Mouse (Mus musculus) hematopoietic stem cell, adult 5-6 weeks (primary cell): Measurements from ENCODE around the gene Mical2. TPM values are rescaled to one million over a fixed set of nuclear protein-coding genes. Genes with fewer than 3 reads are reported as not detected.

ENCODE experiments used
- ATAC-seq, 2 experiments: fragments of 125-278 bp in 1 of 2; replicated peaks in 1 of 2; 2 replicates each; pipeline ENCODE4 v1.8.0; 2016 to 2017; ENCODE audit warnings: inconsistent platforms in 2 of 2, mild to moderate bottlenecking in 2 of 2, moderate number of reproducible peaks in 2 of 2, low read depth in 1 of 2, moderate TSS enrichment in 1 of 2; ENCODE audit not compliant: low FRiP score in 2 of 2, poor library complexity in 2 of 2, severe bottlenecking in 2 of 2, insufficient read depth in 1 of 2, low TSS enrichment in 1 of 2
- total RNA-seq: library from RNA; stranded (forward); fragments of 172-1452, 232-1000 nt; gene quantifications from 2 replicates; pipeline ENCODE4 v1.2.3, GENCODE M21; 2017

Mical2 gene
- total RNA-seq, 1 experiment from 2014 or later, result 1.5 TPM

DNA sequence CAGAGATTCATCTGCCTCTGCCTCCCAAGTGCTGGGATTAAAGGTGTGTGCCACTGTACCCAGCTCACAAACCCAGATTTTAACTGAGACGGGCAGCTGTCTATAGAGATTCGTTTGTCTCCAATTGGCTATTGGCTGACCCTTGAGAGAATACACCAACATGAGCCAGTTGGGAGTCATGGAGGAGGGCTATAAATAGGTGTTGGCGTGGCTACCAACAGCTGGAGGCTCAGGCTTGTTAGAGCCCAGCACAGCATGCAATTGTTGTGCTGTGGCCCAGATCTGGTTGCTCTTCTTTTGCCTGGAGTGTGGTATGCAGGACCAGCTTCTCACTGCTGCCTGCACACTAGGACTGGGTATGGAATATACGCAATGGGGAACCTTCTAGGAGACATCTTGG, 8.8 kb downstream of the Mical2 start:
- ATAC-seq, result no peak

DNA sequence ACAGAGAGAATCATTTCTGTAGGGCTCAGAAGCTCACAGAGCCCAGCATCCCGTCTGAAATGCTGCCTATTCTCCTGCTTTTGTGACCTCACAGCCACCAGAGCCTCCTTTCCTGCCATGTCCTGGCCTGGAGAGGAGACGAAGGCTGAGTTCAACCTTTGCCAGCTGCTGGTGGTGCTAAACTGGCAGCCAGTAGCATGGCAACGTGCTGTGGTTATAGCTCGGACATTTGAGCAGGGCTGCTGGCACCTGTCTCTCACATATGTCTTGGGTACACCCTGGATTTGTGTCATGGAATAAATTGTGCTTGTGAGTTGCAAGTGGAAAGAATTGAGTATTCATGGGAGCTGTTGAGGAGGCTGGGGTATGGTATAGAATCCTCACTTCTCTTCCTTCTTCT, 9.8 kb downstream of the Mical2 start:
- ATAC-seq, result no peak

DNA sequence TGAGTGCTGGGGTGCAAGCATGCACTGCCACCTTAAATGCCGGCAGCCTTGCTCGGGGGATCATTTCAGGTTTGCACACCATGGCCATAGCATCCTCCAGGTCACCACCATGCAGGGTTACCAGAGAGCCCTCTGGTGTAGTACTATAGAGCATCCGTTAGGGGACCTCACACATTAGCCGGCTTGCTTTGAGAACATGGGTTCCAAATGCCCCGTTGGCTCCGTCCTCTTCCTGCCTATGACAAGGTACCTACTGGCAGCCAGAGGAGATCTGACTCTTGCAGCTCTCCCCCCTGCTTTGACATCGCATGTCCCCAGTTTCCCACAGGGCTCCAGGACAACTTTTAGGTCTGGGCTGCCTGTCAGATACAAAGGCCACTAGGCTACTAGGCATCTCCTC, 11.6 kb downstream of the Mical2 start:
- no peak for ATAC-seq

DNA sequence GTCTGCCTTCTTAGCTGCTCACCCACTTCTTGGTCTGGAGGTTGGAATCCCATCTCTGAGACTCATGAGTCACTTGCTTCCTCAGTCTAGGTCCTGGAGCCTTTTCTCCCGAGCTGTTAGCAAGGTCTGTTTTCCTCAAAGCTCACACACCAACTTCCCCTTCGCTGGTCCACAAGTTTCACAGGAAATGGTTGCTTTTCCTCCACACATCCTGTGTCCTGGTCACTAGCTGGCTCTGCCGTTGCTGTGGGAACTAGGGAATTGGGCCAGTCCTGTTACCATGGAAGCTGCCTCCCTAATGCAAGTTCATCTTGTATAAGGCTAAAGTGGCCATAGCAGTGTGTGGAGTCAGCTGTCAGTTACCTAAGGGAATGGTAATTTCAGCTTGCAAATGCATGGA, 12.2 kb downstream of the Mical2 start:
- ATAC-seq, result peak in 1 of 2 experiments; percentile 23; a peak in 1 of 4 replicates

DNA sequence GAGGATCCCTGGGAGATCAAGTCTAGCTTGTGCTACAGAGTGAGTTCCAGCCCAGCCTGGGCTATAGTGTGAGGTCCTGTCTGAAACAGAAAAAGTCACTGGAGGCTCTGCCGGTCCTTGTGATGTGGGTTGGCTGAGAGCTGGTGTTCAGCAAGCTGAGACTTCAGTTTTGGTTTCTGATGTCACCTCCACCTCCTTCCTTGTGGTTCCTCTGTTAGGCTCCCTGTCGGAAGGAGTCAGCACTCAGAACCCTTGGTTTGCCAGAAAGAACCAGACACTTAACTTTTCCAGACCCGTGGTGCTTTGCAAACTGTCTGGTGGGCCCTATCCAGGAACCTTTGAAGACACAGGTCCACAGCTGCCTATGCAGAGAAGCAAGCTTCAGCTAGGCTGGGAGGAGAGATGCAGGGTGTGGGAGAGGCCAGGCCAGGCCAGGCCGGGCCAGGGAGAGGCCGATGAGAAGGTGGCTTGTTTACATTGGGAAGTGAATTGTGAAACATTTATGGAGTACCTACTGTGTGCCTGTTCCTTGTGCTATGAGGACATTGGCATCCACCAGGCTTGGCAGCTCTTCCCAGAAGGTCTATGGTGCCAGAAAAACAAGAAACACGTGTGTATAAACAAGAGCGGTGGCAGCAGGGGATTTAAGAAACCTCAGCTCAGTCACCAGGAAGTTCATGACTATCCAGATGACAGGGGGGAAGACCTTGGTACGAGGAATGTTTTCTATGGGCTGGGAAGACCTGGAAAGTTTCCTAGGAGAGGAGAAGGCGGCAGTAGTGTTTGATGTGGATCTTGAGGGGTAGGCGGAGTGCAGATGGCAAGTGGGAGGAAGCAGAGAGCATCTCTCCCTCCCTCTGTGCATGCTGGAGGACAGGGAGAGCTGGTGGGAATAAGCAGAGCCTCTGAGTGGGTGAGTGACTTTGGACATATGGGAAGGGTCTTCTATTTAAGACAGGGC, 13.4 kb downstream of the Mical2 start:
- ATAC-seq, result peak; percentile 29 to 54; a peak in 3 of 4 replicates

DNA sequence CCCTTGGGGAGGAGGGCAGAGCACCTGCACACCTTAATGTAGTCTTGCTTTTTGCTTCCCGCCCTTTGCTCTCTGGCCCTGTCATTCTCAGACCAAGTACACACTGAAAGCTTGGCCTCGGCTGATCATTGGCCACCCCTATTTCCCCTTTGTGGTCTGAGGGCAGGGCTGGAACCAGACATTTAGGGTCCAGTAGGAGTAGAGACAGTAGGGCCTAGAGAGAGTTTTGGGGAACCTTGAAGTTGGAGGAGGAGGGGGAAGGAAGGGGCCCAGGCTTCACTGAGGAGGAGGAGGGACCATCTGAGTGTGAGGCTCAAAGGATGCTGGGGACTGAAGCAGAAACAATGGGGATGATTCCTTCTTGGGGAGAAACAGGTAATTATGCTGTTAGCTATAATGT, 15.1 kb downstream of the Mical2 start:
- ATAC-seq, result peak; percentile 79 to 87

DNA sequence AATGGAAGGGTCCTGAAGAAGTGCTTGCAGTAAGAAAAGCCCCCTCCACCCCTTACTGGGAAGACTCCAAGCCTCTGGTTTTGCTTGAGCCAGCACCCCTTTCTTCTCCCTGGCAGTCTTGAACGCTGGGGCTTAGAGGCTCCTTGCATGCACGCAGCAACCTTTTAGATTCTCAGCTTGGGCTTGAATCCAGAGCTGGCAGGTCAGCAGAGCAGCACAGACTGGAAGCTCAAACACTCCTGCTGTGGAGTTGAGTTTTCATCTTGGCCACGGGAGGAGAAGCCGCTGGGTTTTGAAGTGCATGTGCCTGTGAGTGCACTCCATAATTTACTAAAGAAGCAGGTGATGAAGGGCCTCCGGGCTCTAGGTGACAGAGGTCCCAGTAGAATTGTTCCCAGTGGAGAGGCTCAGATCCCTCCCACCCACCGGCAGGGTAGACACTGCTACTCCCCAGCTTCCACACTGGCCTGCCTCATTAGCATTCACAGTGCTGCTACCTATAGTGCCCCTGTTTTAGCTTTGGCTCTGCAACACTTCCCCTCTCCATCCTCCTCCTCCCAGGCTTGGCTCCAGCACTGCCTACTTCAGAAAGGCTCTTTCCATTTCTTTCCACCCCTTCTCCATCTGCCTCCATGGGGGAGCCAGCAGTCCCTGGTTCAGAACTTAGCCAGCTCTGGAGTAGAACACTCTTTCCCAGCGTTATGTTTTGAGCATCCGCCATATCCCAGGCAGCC, 15.7 kb downstream of the Mical2 start:
- ATAC-seq, result no peak

DNA sequence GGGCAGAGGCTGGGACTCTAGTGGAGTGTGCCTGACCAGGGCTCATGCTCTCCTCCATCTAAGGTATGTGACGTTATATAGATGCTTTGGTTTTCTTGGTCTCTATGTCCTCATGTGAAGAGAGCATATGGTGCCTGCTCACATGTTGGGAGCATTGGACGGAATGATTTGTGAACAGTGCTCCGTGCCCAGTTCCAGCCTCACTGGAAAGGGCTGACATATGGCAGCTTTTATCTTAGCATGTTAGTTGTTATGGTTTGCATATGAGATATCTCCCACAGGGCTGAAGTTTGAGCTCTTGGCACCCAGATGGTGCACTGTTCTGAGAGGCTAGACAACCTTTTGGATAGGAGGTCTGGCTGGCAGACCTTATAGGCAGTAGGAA, 16.3 kb downstream of the Mical2 start:
- ATAC-seq, result no peak

DNA sequence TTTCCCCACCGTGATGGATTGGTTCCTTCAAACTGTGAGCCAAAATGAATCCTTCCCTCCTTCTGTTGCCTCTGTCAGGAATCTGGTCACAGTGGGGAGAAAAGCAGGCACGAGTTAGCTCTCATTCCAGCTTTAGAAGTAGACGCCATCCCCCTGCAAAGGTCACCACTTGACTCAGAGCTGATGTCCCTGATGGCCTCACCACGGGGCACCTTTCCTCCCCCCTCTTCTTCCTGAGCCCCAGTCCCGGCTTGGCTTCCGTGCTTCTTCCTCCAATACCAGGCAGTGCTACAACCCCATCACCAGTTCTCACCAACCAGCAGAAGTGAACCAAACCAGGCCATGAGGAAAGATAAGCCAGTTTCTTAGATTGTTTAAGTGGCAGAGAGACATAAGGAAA, 16.9 kb downstream of the Mical2 start:
- no peak for ATAC-seq

DNA sequence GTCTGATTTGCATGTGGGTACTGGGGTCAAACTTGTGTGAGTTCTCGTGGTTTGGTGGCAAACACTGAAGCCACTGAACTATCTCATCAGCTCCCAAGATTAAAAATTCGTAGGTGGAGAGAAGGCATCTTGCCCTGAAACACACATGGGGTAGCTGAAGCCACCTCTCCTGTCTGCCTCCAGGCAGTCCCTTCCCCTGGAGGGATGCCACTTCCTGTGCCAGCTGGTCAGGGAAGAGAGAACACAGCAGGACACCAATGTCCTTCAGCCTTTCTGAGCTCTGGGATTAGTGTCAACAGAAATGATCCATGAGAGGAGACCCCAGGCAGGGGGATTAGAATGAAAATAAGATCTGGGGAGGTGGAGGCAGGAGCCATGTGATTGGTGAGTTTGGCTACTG, 18.4 kb downstream of the Mical2 start:
- no peak for ATAC-seq

DNA sequence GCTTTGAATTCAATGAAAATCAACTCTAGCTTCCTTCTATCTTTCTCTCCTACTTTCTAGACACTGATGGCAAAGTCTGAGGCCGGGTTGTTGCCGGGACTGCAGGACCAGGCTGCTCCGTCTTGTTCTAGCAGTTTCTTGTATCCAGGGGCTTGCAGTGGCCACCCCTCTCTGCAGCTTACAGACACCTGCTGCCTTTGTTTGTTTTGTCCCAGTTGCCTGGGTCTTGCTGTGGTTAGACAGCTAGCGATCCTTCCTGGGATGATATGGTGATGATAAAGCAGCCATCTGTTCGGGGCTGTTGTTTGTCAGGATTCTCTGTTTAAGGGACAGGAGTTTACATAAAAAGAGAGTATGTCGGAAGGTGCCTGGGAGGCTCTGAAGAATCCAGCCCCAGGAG, 19.0 kb downstream of the Mical2 start:
- no peak for ATAC-seq

DNA sequence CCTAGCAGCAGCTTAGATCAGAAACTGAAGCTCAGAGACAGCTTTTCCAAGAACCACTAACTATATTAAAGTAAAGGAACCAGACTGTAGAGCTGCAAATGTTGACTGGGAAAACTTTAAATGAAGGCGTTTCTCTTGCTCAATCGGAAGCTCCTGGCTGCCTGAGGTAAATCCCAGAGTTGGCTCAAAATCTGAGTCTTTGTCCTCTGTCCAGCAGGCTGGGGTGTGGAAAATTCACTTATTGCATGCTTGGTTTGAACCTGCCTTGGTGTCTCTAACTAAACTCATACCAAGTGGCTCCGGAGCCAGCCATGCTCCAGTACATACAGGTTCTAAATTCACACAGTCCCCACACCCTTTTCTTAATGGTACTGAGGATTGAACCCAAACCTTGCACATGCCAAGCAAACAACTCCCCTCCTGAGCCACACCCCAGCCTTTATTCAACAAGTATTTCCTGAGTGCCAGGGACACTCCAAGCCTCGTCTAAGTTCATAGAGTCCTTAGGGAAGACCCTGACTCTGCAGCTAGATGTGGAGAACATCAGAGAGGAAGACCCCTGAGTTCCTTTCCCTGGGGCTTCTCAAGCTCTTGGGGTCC, 20.3 kb downstream of the Mical2 start:
- no peak for ATAC-seq

DNA sequence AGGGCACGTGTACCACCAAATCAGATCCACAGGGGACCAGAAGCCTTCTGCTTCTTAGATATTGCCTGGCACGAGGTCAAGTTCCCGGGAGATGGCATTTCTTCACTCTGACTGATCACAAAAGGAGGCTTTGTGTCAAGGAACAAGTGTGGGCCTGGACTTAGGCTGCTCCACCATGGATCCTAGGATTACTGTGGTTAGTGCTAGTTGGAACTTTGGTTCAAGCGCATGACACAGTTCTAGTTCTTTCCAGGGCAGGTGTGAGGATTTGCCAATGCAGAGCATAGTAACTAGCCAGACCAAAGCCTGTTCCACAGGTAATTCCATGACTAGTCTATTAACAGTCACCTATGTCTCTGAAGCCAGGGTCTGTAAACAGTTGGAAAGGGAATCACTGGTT, 20.8 kb downstream of the Mical2 start:
- ATAC-seq, result no peak

DNA sequence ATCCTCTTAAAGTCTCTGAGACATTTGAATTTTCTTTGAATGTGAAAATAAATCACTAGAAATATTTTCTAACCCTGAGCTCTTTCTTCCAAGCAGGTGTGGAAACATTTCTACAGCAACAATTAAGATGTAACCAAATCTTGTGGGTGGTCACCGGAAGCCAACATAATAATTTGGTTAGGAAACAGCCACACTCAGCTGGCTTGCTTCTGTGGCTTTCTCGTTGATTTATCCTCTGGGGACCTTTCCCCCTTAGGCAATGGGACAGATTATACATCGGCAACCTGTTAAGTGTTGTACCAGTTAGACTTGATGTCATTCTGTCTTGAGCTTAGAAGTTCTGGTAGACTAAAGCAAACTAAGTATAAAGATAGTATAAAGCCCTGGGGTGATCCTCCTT, 22.2 kb downstream of the Mical2 start:
- ATAC-seq, result no peak

DNA sequence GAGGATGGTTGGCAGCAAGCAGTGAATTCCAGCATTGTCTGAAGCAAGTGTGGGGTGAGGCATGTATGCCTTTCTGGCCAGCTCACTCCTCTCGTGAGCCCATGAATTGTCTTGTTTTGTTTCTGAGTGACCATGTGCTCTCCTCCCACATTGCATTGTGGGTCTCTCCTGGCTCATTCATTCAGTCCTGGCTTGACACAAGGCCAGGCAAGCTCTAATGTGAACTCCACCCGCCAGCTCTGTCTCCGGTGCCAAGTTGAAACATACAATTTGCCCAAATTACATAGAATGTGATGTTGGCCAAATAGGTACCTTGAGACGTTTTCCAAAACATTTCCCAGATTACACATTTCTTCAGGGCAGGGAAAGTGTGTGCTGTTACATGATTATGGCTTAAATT, 23.8 kb downstream of the Mical2 start:
- ATAC-seq, result no peak

DNA sequence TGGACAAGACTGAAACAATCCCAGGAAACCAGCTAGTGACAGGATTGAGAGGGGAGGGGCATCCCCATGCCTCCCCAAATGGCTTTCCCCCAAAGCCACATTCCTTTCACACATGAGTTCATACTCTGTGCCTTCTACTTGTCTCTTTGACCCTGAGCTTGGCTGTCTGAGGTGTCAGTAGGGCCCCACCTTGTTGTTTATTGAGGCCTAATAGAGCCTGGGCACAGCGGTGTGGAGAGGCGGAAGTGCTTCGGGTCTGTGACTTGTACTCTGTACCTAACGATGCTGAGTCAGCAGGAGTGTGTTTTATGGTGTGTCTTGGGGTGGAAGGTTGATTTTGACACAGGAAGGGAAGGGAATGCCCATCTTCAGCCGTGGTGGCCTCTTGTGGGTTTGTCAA, 26.4 kb downstream of the Mical2 start:
- ATAC-seq, result peak; percentile 42 to 46; a peak in 2 of 4 replicates

DNA sequence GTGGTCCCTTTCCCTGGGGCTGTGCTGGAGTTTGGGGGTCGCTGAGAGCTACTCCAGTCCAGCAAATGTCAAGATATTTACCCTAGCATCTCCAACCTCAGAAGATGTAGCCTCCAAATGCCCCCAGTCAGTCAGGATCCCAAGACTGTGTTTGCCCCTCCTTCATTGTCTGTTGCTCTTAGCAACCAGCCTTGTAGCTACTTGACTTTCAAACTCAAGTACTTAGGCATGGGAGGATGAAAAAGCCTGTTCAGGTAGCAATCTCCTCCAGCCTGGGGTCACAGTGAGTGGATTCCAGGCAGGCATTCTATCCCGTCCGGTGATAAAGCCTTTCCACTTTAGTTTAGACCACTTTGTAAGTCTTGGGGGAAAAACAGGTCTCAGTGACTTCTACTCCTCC, 28.6 kb downstream of the Mical2 start:
- ATAC-seq, result no peak

DNA sequence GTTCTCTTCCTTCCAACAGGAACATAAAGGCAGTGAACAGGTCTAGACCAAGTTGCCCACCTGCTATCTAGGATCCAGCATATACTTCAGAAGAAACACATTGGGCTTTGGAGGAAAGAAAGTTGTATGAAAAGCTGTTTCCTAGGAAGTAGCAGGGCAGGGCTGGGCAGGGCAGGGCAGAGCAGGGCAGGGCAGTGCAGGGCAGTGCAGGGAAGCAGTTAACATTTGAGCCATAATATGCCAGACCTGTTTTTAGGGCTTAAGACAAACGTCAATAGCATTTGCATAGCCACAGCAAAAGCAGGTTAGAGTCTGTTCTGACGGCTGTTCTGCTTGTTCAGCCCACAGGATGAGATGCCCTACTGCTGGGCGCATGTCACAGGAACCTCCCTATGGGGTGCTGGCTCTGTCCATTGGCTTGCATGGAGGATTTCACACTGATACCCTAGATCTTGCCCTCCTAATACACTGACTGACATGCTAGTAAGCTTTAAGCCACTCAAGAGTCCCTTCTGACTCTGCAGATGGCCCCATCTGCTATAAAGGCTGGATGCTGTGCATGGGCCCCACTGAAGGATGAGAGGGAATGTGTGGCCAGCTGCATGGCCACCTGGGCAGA, 29.7 kb downstream of the Mical2 start:
- no peak for ATAC-seq
